In genomic region chr4:106643483-106644217, GRCm38 (mm10) we compare ENCODE assay signal across 13 mouse cellular contexts. TPM values are rescaled to one million over a fixed set of nuclear protein-coding genes. Genes with fewer than 3 reads are reported as not detected.
DNase-seq lines count a peak whose midpoint lies in the region; ATAC-seq and TF ChIP-seq lines count a peak whose summit lies in the region.
"Had no signal": no experiment of that assay in that cellular context is flagged by ENCODE, and none has a peak within 500 bp of the region (broad histone marks: within the 10 kb centered on the region; RNA-seq: fewer than 3 reads in every experiment).

No protein-coding gene starts in this region.

- no peak for DNase-seq in kidney, adult 11 months
- DNase-seq in embryonic facial prominence, embryonic 14.5 days (ENCODE audit: low spot score) = peak; percentile 23
- no peak for DNase-seq in left cerebral cortex, postnatal 10 days (ENCODE audit: extremely low spot score in 1 of 2, low spot score in 2 of 2)
- DNase-seq in urinary bladder, postnatal 10 days (ENCODE audit: low spot score) = no peak
- no peak for DNase-seq in adrenal gland, adult (ENCODE audit: inconsistent age in 2 of 2, low spot score in 1 of 2)
- DNase-seq: adrenal gland, postnatal 36 days; cerebellum, adult 18-20 months; thymus, postnatal 36 days had no signal

- no peak for TF ChIP-seq POLR2A in olfactory bulb, adult 2 months (IDR thresholded peaks at IDR 0.05; ENCODE audit: insufficient read depth, low read depth, low read length)

- H3K27me3 ChIP-seq in kidney, embryonic 15.5 days = no peaks in the 10 kb centered on the region
- H3K27me3 ChIP-seq in embryonic facial prominence, embryonic 14.5 days (replicated peaks; ENCODE audit: control insufficient read depth, insufficient read depth, low read length) = no peaks in the 10 kb centered on the region
- H3K27me3 ChIP-seq in kidney, embryonic 16.5 days (ENCODE audit: insufficient read depth, low read length) = no peaks in the 10 kb centered on the region

- H3K27ac ChIP-seq in kidney, embryonic 15.5 days = peak overlapping the region; percentile 90
- no peak overlapping the region for H3K27ac ChIP-seq in embryonic facial prominence, embryonic 14.5 days (replicated peaks; ENCODE audit: low read depth, low read length)
- H3K27ac ChIP-seq in kidney, embryonic 16.5 days (ENCODE audit: low read length) = peak overlapping the region; percentile 88
- H3K27ac ChIP-seq in olfactory bulb, adult 2 months (ENCODE audit: insufficient read depth, low read depth, low read length) = 0 out of 2 replicates have a peak overlapping the region, but pooled peaks have one; percentile 6
- H3K27ac ChIP-seq: heart, embryonic 10.5 days had no signal

- no peak for TF ChIP-seq CTCF in olfactory bulb, adult 2 months (IDR thresholded peaks at IDR 0.05; ENCODE audit: insufficient read depth, low read depth, low read length)

- H3K9ac ChIP-seq in kidney, embryonic 15.5 days = peak overlapping the region; percentile 8; the same call in 1 of the 2 replicates
- H3K9ac ChIP-seq in embryonic facial prominence, embryonic 14.5 days (ENCODE audit: low read depth, low read length) = no peak overlapping the region
- peak overlapping the region; percentile 49 for H3K9ac ChIP-seq in kidney, embryonic 16.5 days (replicated peaks; ENCODE audit: low read length)

- intact Hi-C loops in left cerebral cortex, postnatal 10 days (cut with DNase I) = no loop called here

- WGBS in kidney, embryonic 15.5 days = 3% methylated on average over 8 of the region's 8 CpGs
- WGBS in embryonic facial prominence, embryonic 14.5 days = 26% methylated on average over 8 of the region's 8 CpGs
- WGBS in kidney, embryonic 16.5 days = 4% methylated on average over 8 of the region's 8 CpGs
- WGBS in olfactory bulb, adult 2 months = 20% methylated on average over 8 of the region's 8 CpGs

- peaks cover 52% of the 10 kb centered on the region for H3K4me1 ChIP-seq in kidney, embryonic 15.5 days
- H3K4me1 ChIP-seq in embryonic facial prominence, embryonic 14.5 days (ENCODE audit: control insufficient read depth, insufficient read depth, low read length) = peaks cover 11% of the 10 kb centered on the region
- peaks cover 45% of the 10 kb centered on the region for H3K4me1 ChIP-seq in kidney, embryonic 16.5 days (ENCODE audit: insufficient read depth, low read length)
- H3K4me1 ChIP-seq in olfactory bulb, adult 2 months (ENCODE audit: control insufficient read depth, insufficient read depth, low read length) = peaks cover 13% of the 10 kb centered on the region

- no peak overlapping the region for H3K4me3 ChIP-seq in kidney, embryonic 15.5 days (replicated peaks)
- no peak overlapping the region for H3K4me3 ChIP-seq in embryonic facial prominence, embryonic 14.5 days (ENCODE audit: low read depth, low read length)
- no peak overlapping the region for H3K4me3 ChIP-seq in kidney, embryonic 16.5 days (ENCODE audit: low read length)
- H3K4me3 ChIP-seq in olfactory bulb, adult 2 months (ENCODE audit: insufficient read depth, low read depth, low read length) = no peak overlapping the region
- H3K4me3 ChIP-seq: heart, embryonic 10.5 days had no signal

- H3K9me3 ChIP-seq in kidney, embryonic 15.5 days (replicated peaks) = no peaks in the 10 kb centered on the region
- no peaks in the 10 kb centered on the region for H3K9me3 ChIP-seq in embryonic facial prominence, embryonic 14.5 days (ENCODE audit: control insufficient read depth, low read length)
- no peaks in the 10 kb centered on the region for H3K9me3 ChIP-seq in kidney, embryonic 16.5 days (ENCODE audit: low read length)
- H3K9me3 ChIP-seq: heart, embryonic 10.5 days had no signal

- H3K4me2 ChIP-seq in kidney, embryonic 15.5 days = peak overlapping the region; percentile 18
- H3K4me2 ChIP-seq in embryonic facial prominence, embryonic 14.5 days (ENCODE audit: low read depth, low read length) = no peak overlapping the region
- H3K4me2 ChIP-seq in kidney, embryonic 16.5 days (replicated peaks; ENCODE audit: low read depth, low read length) = peak overlapping the region; percentile 31

- peak; percentile 82 for ATAC-seq in kidney, embryonic 15.5 days (replicated peaks; ENCODE audit: low FRiP score)
- peak; percentile 47; the same call in 1 of the 2 replicates for ATAC-seq in embryonic facial prominence, embryonic 14.5 days (ENCODE audit: low read depth)
- peak; percentile 79 for ATAC-seq in kidney, embryonic 16.5 days (ENCODE audit: low FRiP score, low TSS enrichment)
- ATAC-seq: forebrain, embryonic 16.5 days had no signal

- H3K36me3 ChIP-seq in kidney, embryonic 15.5 days = no peaks in the 10 kb centered on the region
- no peaks in the 10 kb centered on the region for H3K36me3 ChIP-seq in embryonic facial prominence, embryonic 14.5 days (ENCODE audit: control insufficient read depth, insufficient read depth, low read length)
- no peaks in the 10 kb centered on the region for H3K36me3 ChIP-seq in kidney, embryonic 16.5 days (ENCODE audit: insufficient read depth, low read length)
- H3K36me3 ChIP-seq: heart, embryonic 10.5 days had no signal

RNA-seq across cellular contexts. Expression of gene Pars2, which starts 7.2 kb away (rescaled TPM):
- polyA plus RNA-seq in kidney, embryonic 15.5 days (2015; fragmentation: Nextera tagmentation; extraction: Ambion mirVana) = 13.4 and 14.8 TPM in 2 replicates
- polyA plus RNA-seq in embryonic facial prominence, embryonic 14.5 days (2014; fragmentation: Nextera tagmentation; extraction: Ambion mirVana) = 12.2 and 12.4 TPM in 2 replicates
- 16.0 and 17.9 TPM in 2 replicates for polyA plus RNA-seq in kidney, embryonic 16.5 days (2015; fragmentation: Nextera tagmentation; extraction: Ambion mirVana)
- polyA plus RNA-seq in olfactory bulb, adult 2 months (2012; ENCODE audit: insufficient read depth, insufficient read length, low replicate concordance, missing spikeins) = not detected in 2 replicates
- 1 to 10 TPM; 6.4 to 8.2 TPM for total RNA-seq in left cerebral cortex, postnatal 10 days (2021)

RNA-seq across cellular contexts. Expression of gene Ttc22, which starts 21.4 kb away (rescaled TPM):
- polyA plus RNA-seq in kidney, embryonic 15.5 days (2015; fragmentation: Nextera tagmentation; extraction: Ambion mirVana) = 5.8 and 6.0 TPM in 2 replicates
- 2.6 and 3.5 TPM in 2 replicates for polyA plus RNA-seq in embryonic facial prominence, embryonic 14.5 days (2014; fragmentation: Nextera tagmentation; extraction: Ambion mirVana)
- 6.7 and 7.1 TPM in 2 replicates for polyA plus RNA-seq in kidney, embryonic 16.5 days (2015; fragmentation: Nextera tagmentation; extraction: Ambion mirVana)
- not detected in 2 replicates for polyA plus RNA-seq in olfactory bulb, adult 2 months (2012; ENCODE audit: insufficient read depth, insufficient read length, low replicate concordance, missing spikeins)
- 1 to 10 TPM; 1.7 to 2.1 TPM for total RNA-seq in left cerebral cortex, postnatal 10 days (2021)
- total RNA-seq: adrenal gland, postnatal 36 days had no signal

RNA-seq across cellular contexts. Expression of gene Lexm, which starts 26.6 kb away (rescaled TPM):
- not detected in 2 replicates for polyA plus RNA-seq in kidney, embryonic 15.5 days (2015; fragmentation: Nextera tagmentation; extraction: Ambion mirVana)
- not detected in 2 replicates for polyA plus RNA-seq in embryonic facial prominence, embryonic 14.5 days (2014; fragmentation: Nextera tagmentation; extraction: Ambion mirVana)
- polyA plus RNA-seq in kidney, embryonic 16.5 days (2015; fragmentation: Nextera tagmentation; extraction: Ambion mirVana) = not detected in 2 replicates
- not detected in 2 replicates for polyA plus RNA-seq in olfactory bulb, adult 2 months (2012; ENCODE audit: insufficient read depth, insufficient read length, low replicate concordance, missing spikeins)
- under 1 TPM in 1 of 2 experiments, not detected in 1; 0.21 TPM for total RNA-seq in left cerebral cortex, postnatal 10 days (2021)
- total RNA-seq: adrenal gland, postnatal 36 days had no signal
- polyA plus RNA-seq: forebrain, embryonic 16.5 days; heart, embryonic 10.5 days had no signal

RNA-seq across cellular contexts. Expression of gene Ttc4, which starts 35.1 kb away (rescaled TPM):
- polyA plus RNA-seq in kidney, embryonic 15.5 days (2015; fragmentation: Nextera tagmentation; extraction: Ambion mirVana) = 98.1 and 104 TPM in 2 replicates
- polyA plus RNA-seq in embryonic facial prominence, embryonic 14.5 days (2014; fragmentation: Nextera tagmentation; extraction: Ambion mirVana) = 71.2 and 80.9 TPM in 2 replicates
- 126 and 139 TPM in 2 replicates for polyA plus RNA-seq in kidney, embryonic 16.5 days (2015; fragmentation: Nextera tagmentation; extraction: Ambion mirVana)
- polyA plus RNA-seq in olfactory bulb, adult 2 months (2012; ENCODE audit: insufficient read depth, insufficient read length, low replicate concordance, missing spikeins) = not detected in 2 replicates
- total RNA-seq in left cerebral cortex, postnatal 10 days (2021) = 10 to 100 TPM; 44.8 to 45.4 TPM

Comparison
In these comparisons a context has a peak if more than half of its experiments do, and no peak if none do; other contexts are left out.
1. RNA of gene Pars2, which starts 7.2 kb away (polyA plus RNA-seq): 16.0 to 17.9 TPM in kidney, embryonic 16.5 days, 13.4 to 14.8 TPM in kidney, embryonic 15.5 days and 12.2 to 12.4 TPM in embryonic facial prominence, embryonic 14.5 days; not detected in olfactory bulb, adult 2 months; every median in the first group is over 10 times any median in the second.
2. Peak in every context shown above with its lines, with median percentiles within 50 percentile points of each other: ATAC-seq.